Mouse (Mus musculus) midbrain, embryonic 15.5 days (tissue): ENCODE results near the gene Ccdc175. TPM values are rescaled to one million over a fixed set of nuclear protein-coding genes. Genes with fewer than 3 reads are reported as not detected.
A peak's percentile ranks its signal among the peaks of the same experiment; 100 is the strongest.

ENCODE experiments used
- ATAC-seq: fragments of 200-750 bp; cut with Nextera tagmentation; replicated peaks from 2 replicates; pipeline ENCODE4 v1.8.0; 2017; ENCODE audit warnings: moderate TSS enrichment
- H3K27ac ChIP-seq: fragments of 300-500 bp; sonication (generic); 2 replicates; pipeline ENCODE4 v1.5.1; 2015; ENCODE audit warnings: mild to moderate bottlenecking, inconsistent platforms
- H3K27me3 ChIP-seq: fragments of 300-500 bp; sonication (generic); replicated peaks from 2 replicates; pipeline ENCODE4 v1.6.1; 2015; ENCODE audit warnings: inconsistent platforms
- H3K36me3 ChIP-seq: fragments of 300-500 bp; sonication (generic); replicated peaks from 2 replicates; pipeline ENCODE4 v1.6.1; 2015; ENCODE audit warnings: inconsistent platforms
- H3K4me1 ChIP-seq: fragments of 300-500 bp; sonication (generic); 2 replicates; pipeline ENCODE4 v1.6.1; 2015; ENCODE audit warnings: inconsistent platforms
- H3K4me2 ChIP-seq: fragments of 300-500 bp; sonication (generic); 2 replicates; pipeline ENCODE4 v1.6.1; 2015; ENCODE audit warnings: inconsistent platforms, mild to moderate bottlenecking, moderate library complexity
- H3K4me3 ChIP-seq: fragments of 300-500 bp; sonication (generic); 2 replicates; pipeline ENCODE4 v1.5.1; 2015; ENCODE audit warnings: mild to moderate bottlenecking, inconsistent platforms
- H3K9ac ChIP-seq: fragments of 300-500 bp; sonication (generic); 2 replicates; pipeline ENCODE4 v1.6.1; 2015; ENCODE audit warnings: mild to moderate bottlenecking, inconsistent platforms
- H3K9me3 ChIP-seq: fragments of 300-500 bp; sonication (generic); 2 replicates; pipeline ENCODE4 v1.6.1; 2016; ENCODE audit warnings: inconsistent platforms
- WGBS: fragments of 180-500 bp; shearing (Covaris S2); methylation state at CpG from one replicate; pipeline ENCODE4 v1.1.7; 2015; ENCODE audit warnings: mixed read lengths; 5-methylcytosine and 5-hydroxymethylcytosine counted together
- polyA plus RNA-seq: library from polyadenylated mRNA; unstranded; fragments of >200 nt; fragmentation: Nextera tagmentation; extraction: Ambion mirVana; gene quantifications from 2 replicates; pipeline ENCODE4 v1.2.1, GENCODE M21; 2015

Ccdc175 gene
- polyA plus RNA-seq, 1 experiment from 2014 or later = not detected

DNA sequence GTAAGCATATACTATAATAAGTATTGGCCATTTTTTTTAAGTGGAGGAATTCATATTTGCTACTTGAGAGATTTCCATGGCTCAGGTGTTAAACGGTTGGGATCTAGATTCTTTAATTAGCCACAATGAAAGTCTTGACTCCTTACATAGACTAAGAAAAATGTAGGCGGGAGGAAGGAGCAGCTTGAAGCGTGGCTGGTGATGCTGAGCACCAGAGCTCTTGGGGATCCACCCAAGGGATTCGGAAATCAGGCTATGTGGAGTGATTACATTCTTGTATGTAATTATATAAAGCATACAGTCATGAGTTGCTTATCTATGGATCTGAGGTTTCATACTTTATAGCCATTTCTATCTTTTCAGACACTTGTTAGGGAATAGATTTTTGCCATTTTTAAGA is 5.3 kb downstream of the Ccdc175 start:
- H3K9ac ChIP-seq = no peak overlapping the region
- no peaks in the 10 kb centered on the region for H3K9me3 ChIP-seq
- no peak overlapping the region for H3K27ac ChIP-seq
- no peaks in the 10 kb centered on the region for H3K27me3 ChIP-seq
- H3K4me3 ChIP-seq = no peak overlapping the region
- 70% methylated on average over 4 of the region's 4 CpGs for WGBS
- H3K36me3 ChIP-seq = no peaks in the 10 kb centered on the region
- no peaks in the 10 kb centered on the region for H3K4me1 ChIP-seq
- peak; percentile 14; the same call in 1 of the 2 replicates for ATAC-seq
- H3K4me2 ChIP-seq = no peak overlapping the region

DNA sequence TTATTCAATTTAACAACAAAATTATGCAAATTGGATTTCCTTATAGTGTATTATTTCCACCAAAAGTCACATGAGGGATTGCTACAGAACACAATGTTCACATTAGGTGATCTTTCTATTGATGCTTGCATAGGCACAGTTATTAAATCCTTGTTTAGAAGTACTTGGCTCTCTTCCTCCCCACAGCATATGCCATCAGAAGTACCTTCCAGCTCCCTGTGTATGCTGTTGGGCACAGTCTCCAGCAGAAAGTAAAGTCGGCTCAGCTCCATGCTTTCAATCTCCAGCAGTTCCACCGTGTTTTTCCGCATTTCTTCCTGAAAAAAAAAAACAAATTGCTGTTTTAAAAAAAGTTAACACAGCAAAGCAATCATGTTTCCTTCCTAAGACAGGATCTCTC is 6.5 kb downstream of the Ccdc175 start:
- Histone ChIP-seq H3K4me1 (no peaks in the 10 kb centered on the region), H3K27ac (no peak overlapping the region), H3K27me3 (no peaks in the 10 kb centered on the region), H3K4me2 (no peak overlapping the region), H3K36me3 (no peaks in the 10 kb centered on the region), H3K4me3 (no peak overlapping the region), H3K9me3 (no peaks in the 10 kb centered on the region), H3K9ac (no peak overlapping the region)
- no peak for ATAC-seq
- 90% methylated on average over 3 of the region's 3 CpGs for WGBS

DNA sequence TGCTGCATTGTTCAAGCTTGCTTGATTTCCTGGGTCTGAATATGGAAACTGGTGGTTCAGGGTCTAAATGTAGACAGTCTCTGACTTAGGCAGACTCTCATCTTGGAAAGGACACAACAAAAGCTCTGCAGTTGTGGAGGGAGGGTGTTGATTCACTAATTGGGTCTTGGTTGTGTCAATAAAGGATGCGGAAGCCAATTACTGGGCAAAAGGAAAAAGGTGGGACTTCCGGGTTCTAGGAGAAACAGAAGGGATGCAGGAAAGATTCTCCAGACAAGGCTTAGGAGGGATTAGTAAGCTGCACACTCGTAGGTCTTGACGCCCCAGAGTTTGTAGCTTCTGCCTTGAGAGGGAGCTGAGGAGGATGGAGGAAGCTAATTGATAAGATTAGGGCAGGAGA is 26.4 kb downstream of the Ccdc175 start:
- WGBS = 49% methylated on average over 4 of the region's 4 CpGs
- H3K4me2 ChIP-seq = no peak overlapping the region
- no peaks in the 10 kb centered on the region for H3K27me3 ChIP-seq
- no peak overlapping the region for H3K4me3 ChIP-seq
- ATAC-seq = no peak
- no peaks in the 10 kb centered on the region for H3K36me3 ChIP-seq
- no peak overlapping the region for H3K9ac ChIP-seq
- no peaks in the 10 kb centered on the region for H3K4me1 ChIP-seq
- H3K27ac ChIP-seq = no peak overlapping the region
- no peaks in the 10 kb centered on the region for H3K9me3 ChIP-seq

DNA sequence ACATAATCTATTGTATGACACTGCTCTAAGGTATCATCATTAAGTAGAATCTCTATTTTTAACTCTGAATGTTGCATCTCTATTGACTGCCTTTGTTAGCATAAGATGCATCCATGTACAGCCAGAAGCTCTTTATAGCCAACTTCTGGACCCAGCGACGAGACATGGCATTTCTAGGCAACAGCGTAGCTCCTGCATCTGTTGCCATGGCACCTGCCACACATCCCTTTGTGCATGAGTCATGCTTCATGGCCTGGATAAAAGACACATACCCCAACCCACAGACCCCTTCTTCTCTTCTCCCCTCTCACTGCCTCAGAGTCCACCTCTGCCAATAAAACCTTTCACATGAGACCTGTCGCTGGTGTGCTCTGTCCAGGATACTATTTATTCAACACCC is 34.0 kb downstream of the Ccdc175 start:
- Histone ChIP-seq H3K27ac (peak overlapping the region; percentile 29; the same call in 1 of the 2 replicates), H3K9me3 (no peaks in the 10 kb centered on the region), H3K4me3 (no peak overlapping the region), H3K36me3 (no peaks in the 10 kb centered on the region), H3K9ac (no peak overlapping the region), H3K4me2 (no peak overlapping the region), H3K4me1 (peaks cover 7% of the 10 kb centered on the region), H3K27me3 (no peaks in the 10 kb centered on the region)
- ATAC-seq = peak; percentile 71; the same call in 1 of the 2 replicates
- WGBS = 28% methylated on average over 4 of the region's 4 CpGs

DNA sequence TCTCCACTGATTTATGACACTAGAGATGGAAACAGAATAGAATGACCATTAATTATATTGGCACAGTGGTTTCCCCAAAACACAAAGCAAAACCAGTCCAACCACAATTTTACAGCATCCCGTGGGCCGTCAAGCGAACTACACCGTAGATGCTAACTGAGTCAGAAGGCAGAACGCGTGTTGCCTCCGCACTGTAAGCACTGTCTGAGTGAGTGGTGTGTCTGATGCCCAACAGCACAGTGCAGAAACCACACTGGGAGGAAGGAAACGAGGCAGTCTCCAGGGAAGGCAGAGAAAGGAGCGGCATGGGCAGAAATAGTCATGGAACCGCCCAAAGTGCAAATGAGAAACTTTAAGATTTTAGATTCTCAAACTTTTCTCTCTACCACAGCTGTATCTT is 55.6 kb downstream of the Ccdc175 start:
- ATAC-seq = no peak
- Histone ChIP-seq H3K4me1 (no peaks in the 10 kb centered on the region), H3K9ac (no peak overlapping the region), H3K27ac (no peak overlapping the region), H3K36me3 (no peaks in the 10 kb centered on the region), H3K27me3 (no peaks in the 10 kb centered on the region), H3K4me2 (no peak overlapping the region), H3K4me3 (no peak overlapping the region), H3K9me3 (no peaks in the 10 kb centered on the region)
- WGBS = 93% methylated on average over 10 of the region's 10 CpGs

DNA sequence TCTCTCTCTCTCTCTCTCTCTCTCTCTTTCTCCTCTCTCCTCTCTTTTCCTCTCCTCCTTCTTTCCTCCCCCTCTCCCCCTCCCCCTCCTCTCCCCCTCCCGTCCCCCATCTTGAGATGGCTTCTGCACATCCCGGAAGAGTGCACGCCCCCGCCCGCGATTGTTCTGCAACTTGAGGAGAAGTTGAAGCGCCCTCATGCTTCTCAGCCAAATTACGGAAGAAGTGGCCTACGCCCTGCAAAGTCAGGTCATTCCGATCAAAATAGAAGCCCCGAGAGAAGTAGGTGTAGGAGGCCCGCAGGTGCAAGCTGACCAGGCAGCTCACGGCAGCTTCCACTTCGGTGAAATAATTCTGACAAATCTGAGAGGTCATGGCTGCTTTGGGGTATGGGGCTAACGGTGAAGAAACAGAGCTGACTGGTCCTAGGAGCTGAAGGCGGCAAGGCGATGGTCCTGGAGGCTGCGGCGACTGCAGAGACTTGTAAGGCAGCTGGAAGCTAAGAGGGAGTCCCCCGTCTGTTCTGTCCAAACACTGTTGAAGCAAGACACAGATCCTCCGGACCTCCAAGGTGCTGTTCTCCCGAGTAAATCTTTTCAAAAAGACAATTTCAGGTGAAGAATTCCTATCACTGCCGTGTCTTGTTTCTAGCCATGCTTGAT is 69.0 kb downstream of the Ccdc175 start:
- no peaks in the 10 kb centered on the region for H3K4me1 ChIP-seq
- no peaks in the 10 kb centered on the region for H3K36me3 ChIP-seq
- no peak overlapping the region for H3K9ac ChIP-seq
- no peak overlapping the region for H3K4me3 ChIP-seq
- H3K27ac ChIP-seq = no peak overlapping the region
- no peaks in the 10 kb centered on the region for H3K27me3 ChIP-seq
- H3K9me3 ChIP-seq = no peaks in the 10 kb centered on the region
- WGBS = 84% methylated on average over 21 of the region's 23 CpGs
- no peak for ATAC-seq
- H3K4me2 ChIP-seq = no peak overlapping the region

DNA sequence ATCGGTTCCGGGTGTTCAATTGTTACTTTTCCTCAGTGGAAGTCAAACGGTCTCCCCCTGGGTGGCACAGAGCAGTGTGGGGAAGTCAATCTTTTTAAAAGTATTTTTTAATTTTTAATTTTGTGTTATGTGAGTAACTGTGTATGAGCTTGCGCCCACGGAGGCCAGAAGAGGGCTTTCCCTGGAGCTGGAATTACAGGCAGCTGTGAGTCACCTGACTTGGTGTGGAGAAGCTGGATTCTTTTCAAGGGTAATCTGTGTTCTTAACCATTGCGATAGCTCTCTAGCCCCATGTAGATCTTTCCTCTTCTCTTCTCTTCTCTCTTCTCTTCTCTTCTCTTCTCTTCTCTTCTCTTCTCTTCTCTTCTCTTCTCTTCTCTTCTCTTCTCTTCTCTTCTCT is 69.7 kb downstream of the Ccdc175 start:
- Histone ChIP-seq H3K4me1 (no peaks in the 10 kb centered on the region), H3K36me3 (no peaks in the 10 kb centered on the region), H3K4me2 (no peak overlapping the region), H3K27ac (no peak overlapping the region), H3K9ac (no peak overlapping the region), H3K27me3 (no peaks in the 10 kb centered on the region), H3K4me3 (no peak overlapping the region), H3K9me3 (no peaks in the 10 kb centered on the region)
- WGBS = 82% methylated on average over 6 of the region's 6 CpGs
- no peak for ATAC-seq

DNA sequence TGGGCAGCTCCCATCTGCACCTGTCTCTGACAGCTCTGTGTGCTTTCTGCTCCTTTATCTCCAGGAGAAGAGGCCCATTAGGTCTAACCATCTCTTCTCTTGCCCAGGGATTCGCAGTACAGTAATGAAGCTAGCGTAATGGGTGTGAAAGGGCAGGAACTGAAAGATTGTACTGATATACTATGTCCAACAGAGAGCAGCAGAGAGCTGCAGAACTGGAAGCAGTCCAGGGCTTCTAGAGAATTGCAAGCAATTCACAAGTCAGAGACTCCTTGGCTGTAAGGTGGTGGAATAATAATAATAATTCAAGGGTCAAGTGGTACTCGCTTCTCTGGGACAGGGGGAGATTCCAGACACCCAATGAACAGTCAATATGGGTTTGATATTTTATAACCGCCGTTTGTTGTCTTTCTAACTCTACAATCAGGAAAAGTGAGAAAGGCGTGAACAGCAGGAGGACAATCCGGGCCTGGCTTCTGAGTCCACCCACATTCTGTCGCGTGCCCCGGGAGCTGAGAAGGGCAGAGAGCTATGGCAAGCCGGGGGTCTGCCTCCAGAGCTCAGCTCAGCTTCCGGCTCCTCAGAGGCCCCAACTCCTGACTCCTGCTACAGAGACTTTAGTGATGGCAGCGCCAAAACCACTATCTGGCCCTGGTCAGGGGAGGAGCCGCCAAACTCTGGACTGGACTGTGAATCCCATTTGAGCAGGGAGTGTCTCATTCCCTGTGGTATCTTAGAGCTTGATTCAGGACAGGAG is 80.1 kb downstream of the Ccdc175 start:
- peaks cover 7% of the 10 kb centered on the region for H3K36me3 ChIP-seq
- no peak overlapping the region for H3K9ac ChIP-seq
- peak; percentile 70 for ATAC-seq
- no peak overlapping the region for H3K4me3 ChIP-seq
- 0 out of 2 replicates have a peak overlapping the region, but pooled peaks have one; percentile 5 for H3K4me2 ChIP-seq
- WGBS = 32% methylated on average over 14 of the region's 14 CpGs
- H3K27ac ChIP-seq = no peak overlapping the region
- H3K27me3 ChIP-seq = no peaks in the 10 kb centered on the region
- H3K4me1 ChIP-seq = peaks cover 2% of the 10 kb centered on the region; the same call in 1 of the 2 replicates
- no peaks in the 10 kb centered on the region for H3K9me3 ChIP-seq

DNA sequence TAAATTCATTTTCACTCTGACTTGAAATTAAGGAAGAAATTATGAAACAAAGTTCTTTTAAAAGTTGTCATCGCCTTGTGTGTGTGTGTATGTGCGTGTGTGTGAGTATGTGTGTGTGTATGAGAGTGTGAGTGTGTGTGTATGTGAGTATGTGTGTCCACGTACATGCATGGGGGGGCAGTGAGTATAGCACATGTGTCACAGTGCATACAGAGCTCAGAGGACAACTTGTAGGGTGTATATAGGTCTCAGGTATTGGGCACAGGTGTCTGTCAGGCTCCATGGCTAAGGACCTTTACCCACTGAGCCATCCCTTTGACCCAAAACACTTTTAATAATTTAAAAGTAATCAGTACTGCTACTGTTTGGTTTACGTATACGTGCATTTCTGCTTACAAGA is 80.8 kb downstream of the Ccdc175 start:
- no peak overlapping the region for H3K4me2 ChIP-seq
- no peak overlapping the region for H3K9ac ChIP-seq
- H3K9me3 ChIP-seq = no peaks in the 10 kb centered on the region
- H3K36me3 ChIP-seq = peaks cover 7% of the 10 kb centered on the region
- no peak overlapping the region for H3K27ac ChIP-seq
- no peaks in the 10 kb centered on the region for H3K27me3 ChIP-seq
- 0 out of 2 replicates have a peak, but pooled peaks have one; percentile 45 for ATAC-seq
- no peak overlapping the region for H3K4me3 ChIP-seq
- WGBS = 91% methylated on average over 5 of the region's 5 CpGs
- H3K4me1 ChIP-seq = peaks cover 2% of the 10 kb centered on the region; the same call in 1 of the 2 replicates

DNA sequence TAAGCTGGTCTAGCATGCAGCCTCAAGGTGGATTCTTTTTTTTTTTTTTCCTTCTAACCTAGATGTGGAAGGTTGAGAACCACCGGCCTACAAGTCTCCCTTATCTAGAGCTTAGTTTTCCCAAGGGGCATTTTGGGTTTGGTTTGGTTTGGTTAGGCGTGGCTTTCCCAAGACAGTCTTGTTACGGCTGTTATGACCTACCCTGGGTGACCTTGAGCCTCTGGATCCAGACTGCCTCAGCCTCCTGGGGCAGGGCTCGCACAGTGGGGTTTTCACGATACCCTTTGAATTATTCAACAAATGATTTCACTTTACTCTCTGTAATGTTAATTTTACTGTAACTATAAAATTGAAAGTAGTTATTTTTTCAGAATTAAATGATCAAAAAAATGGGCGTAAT is 82.1 kb downstream of the Ccdc175 start:
- Histone ChIP-seq H3K9me3 (no peaks in the 10 kb centered on the region), H3K4me1 (peaks cover 2% of the 10 kb centered on the region; the same call in 1 of the 2 replicates), H3K9ac (no peak overlapping the region), H3K27me3 (no peaks in the 10 kb centered on the region), H3K4me3 (no peak overlapping the region), H3K27ac (no peak overlapping the region), H3K4me2 (no peak overlapping the region), H3K36me3 (peaks cover 10% of the 10 kb centered on the region)
- WGBS = 90% methylated on average over 6 of the region's 6 CpGs
- ATAC-seq = no peak

DNA sequence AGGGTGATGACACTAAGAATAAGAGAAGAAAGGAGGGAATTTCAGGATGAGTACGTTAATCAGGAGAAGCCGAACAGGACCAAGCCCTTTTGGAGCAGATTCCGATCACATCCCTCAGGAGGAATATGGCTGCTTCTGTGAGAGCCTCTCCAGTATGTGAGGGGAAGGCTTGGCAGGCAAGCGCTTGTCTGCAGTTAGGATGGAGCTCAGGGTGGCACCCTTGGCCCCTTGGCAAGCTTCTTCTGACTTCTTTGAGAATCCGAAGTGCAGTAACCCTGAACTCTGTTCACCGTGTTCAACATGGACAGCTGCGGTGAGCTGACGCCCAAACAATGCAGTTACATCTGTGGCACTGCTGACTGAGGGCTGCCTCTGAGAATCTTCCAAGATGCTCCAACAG is 87.9 kb downstream of the Ccdc175 start:
- Histone ChIP-seq H3K27me3 (no peaks in the 10 kb centered on the region), H3K4me3 (no peak overlapping the region), H3K27ac (no peak overlapping the region), H3K4me1 (no peaks in the 10 kb centered on the region), H3K36me3 (peaks cover 56% of the 10 kb centered on the region), H3K4me2 (no peak overlapping the region), H3K9me3 (no peaks in the 10 kb centered on the region), H3K9ac (no peak overlapping the region)
- ATAC-seq = no peak
- 95% methylated on average over 8 of the region's 8 CpGs for WGBS

DNA sequence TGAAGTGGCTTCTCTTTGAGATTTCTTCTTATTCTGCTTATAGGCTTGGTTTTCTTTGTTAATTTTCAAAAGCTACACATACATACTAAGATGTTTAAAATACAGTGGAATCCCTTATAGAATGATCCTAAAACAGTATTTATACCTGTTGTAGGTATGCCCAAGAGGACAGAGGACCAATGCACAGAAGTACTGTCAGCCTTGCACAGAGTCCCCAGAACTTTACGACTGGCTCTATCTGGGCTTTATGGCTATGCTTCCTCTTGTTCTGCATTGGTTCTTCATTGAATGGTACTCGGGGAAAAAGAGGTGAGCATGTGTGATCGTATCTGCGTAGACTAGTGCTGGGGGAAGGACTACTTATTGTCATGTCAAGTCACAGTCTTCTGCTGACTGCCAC is 95.0 kb downstream of the Ccdc175 start:
- Histone ChIP-seq H3K4me3 (no peak overlapping the region), H3K27ac (no peak overlapping the region), H3K27me3 (no peaks in the 10 kb centered on the region), H3K4me1 (peaks cover 25% of the 10 kb centered on the region), H3K4me2 (no peak overlapping the region), H3K36me3 (peaks cover 25% of the 10 kb centered on the region; the same call in 1 of the 2 replicates), H3K9ac (no peak overlapping the region), H3K9me3 (no peaks in the 10 kb centered on the region)
- 88% methylated on average over 4 of the region's 4 CpGs for WGBS
- no peak for ATAC-seq
